Mouse (Mus musculus) heart, embryonic 12.5 days (tissue): ENCODE data around the gene Serf2. TPM values are rescaled to one million over a fixed set of nuclear protein-coding genes. Genes with fewer than 3 reads are reported as not detected.
A peak's percentile ranks its signal among the peaks of the same experiment; 100 is the strongest.
"Not testable (repeated sequence)": the region's sequence is repeated elsewhere in the genome, so short reads cannot be mapped to it uniquely, and the experiment has no call there.

Experiments used
- ATAC-seq: fragments of 200-750 bp; cut with Nextera tagmentation; 2 replicates; pipeline ENCODE4 v1.8.0; 2017; ENCODE audit warnings: moderate TSS enrichment, moderate library complexity; ENCODE audit not compliant: insufficient number of reproducible peaks, low FRiP score
- H3K27ac ChIP-seq: fragments of 300-500 bp; sonication (generic); 2 replicates; pipeline ENCODE4 v1.5.1; 2016; ENCODE audit warnings: mild to moderate bottlenecking, moderate library complexity; ENCODE audit not compliant: poor library complexity, severe bottlenecking
- H3K27me3 ChIP-seq: fragments of 300-500 bp; sonication (generic); replicated peaks from 2 replicates; pipeline ENCODE4 v1.6.1; 2016; ENCODE audit warnings: mild to moderate bottlenecking, moderate library complexity
- H3K36me3 ChIP-seq: fragments of 300-500 bp; sonication (generic); 2 replicates; pipeline ENCODE4 v1.6.1; 2016; ENCODE audit warnings: mild to moderate bottlenecking, moderate library complexity
- H3K4me1 ChIP-seq: fragments of 300-500 bp; sonication (generic); replicated peaks from 2 replicates; pipeline ENCODE4 v1.6.1; 2016; ENCODE audit warnings: mild to moderate bottlenecking
- H3K4me2 ChIP-seq: fragments of 300-500 bp; sonication (generic); 2 replicates; pipeline ENCODE4 v1.6.1; 2016; ENCODE audit warnings: mild to moderate bottlenecking, moderate library complexity
- H3K4me3 ChIP-seq: fragments of 300-500 bp; sonication (generic); 2 replicates; pipeline ENCODE4 v1.5.1; 2016; ENCODE audit warnings: mild to moderate bottlenecking
- H3K9ac ChIP-seq: fragments of 300-500 bp; sonication (generic); 2 replicates; pipeline ENCODE4 v1.6.1; 2016; ENCODE audit warnings: mild to moderate bottlenecking, moderate library complexity
- H3K9me3 ChIP-seq: fragments of 300-500 bp; sonication (generic); replicated peaks from 2 replicates; pipeline ENCODE4 v1.6.1; 2016; ENCODE audit warnings: mild to moderate bottlenecking, moderate library complexity
- WGBS: fragments of 180-500 bp; shearing (Covaris S2); methylation state at CpG from one replicate; pipeline ENCODE4 v1.1.7; 2016; 5-methylcytosine and 5-hydroxymethylcytosine counted together
- microRNA-seq: library from miRNA; unstranded; fragments of <30 nt; microRNA quantifications from one replicate; pipeline ENCODE4, GENCODE M21; 2017
- polyA plus RNA-seq: library from polyadenylated mRNA; unstranded; fragments of >200 nt; fragmentation: Nextera tagmentation; extraction: Ambion mirVana; gene quantifications from 2 replicates; pipeline ENCODE4 v1.2.1, GENCODE M21; 2016

Serf2 gene
- polyA plus RNA-seq, 1 experiment from 2014 or later: 610 TPM

DNA sequence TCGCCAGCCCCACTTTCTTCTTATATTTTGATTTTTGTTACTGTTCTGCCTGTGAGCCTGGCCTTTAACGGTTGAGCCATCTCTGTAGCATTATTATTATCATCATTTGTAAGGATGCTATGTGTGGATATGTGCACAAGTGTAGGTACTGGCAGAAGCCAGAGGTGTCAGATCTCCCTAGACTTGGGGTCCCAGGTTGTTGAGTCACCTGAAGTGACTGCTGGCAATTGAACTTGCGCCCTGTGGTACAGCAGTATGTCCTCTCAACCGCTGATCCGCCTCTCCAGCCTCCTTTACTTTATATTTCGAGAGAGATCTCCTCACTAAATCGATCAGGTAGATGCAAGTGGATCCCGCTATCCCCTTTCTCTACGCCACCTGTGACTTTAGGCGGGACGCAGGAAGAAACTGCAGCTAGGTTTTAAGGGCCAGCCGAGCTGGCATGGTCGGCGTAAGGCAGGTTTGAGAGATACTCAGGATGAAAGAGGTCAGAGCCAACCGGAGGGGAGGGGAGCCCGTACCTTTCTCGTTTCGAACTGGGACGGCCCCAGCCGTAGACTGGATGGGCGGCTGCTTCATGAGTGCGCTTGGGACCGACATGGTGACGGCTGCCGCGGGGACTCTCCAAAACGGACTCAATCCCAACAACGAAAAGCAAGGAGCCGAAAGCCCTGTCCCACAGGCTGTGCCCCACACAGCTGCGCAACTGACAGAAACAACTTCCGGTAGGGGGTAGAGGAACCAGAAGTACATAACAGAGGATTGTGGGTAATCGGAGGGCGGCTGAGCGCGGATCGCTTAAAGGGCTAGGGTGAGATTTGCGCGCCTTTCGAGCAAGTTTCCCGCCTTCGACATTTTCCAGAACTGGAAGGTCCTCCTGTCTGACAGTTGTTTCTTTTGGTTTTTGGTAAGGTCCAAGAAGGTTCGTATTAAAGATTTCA, 57.2 kb downstream of the Serf2 start, which contains the start of the genes Mfap1a and Wdr76:
Mfap1a (minus strand) TSS at position 724 of the 941 bp plus-strand sequence.
Wdr76 (plus strand) TSS at position 782 of the 941 bp plus-strand sequence.
- peak within 1 kb of the TSS; percentile 51; the same call in 1 of the 2 replicates for H3K27ac ChIP-seq
- H3K36me3 ChIP-seq, H3K9me3 ChIP-seq, H3K27me3 ChIP-seq: not testable (repeated sequence)
- H3K4me3 ChIP-seq: peak within 1 kb of the TSS; percentile 66
- peak; percentile 90 for ATAC-seq
- peaks cover 14% of the 10 kb centered on the region for H3K4me1 ChIP-seq
- WGBS: 3% methylated on average over 42 of the region's 42 CpGs
- peak within 1 kb of the TSS; percentile 83 for H3K4me2 ChIP-seq
- peak within 1 kb of the TSS; percentile 79 for H3K9ac ChIP-seq

- Histone ChIP-seq H3K4me1 (peaks cover 14% of the 10 kb centered on the region), H3K36me3 (peaks cover 13% of the 10 kb centered on the region), H3K4me3 (peak overlapping the region; percentile 66), H3K27ac (no peak overlapping the region), H3K9me3 (no peaks in the 10 kb centered on the region), H3K27me3 (no peaks in the 10 kb centered on the region), H3K9ac (peak overlapping the region; percentile 64), H3K4me2 (peak overlapping the region; percentile 75)
- no peak for ATAC-seq
- WGBS: 21% methylated on average over 12 of the region's 12 CpGs
These were observed 58.4 kb downstream of the Serf2 start for GRCm38 (mm10) chr2:121507173-121507950.

Small RNA genes lying within 50 kb of the gene (microRNA-seq; reads per million reads assigned to microRNA genes)
- not detected for gene Gm22953

Other genes starting within 250 kb of the Serf2 start
- 69.8 and 78.4 TPM in 2 replicates for gene Trp53bp1, start 177.8 kb upstream of the Serf2 start, polyA plus RNA-seq
- gene Map1a, start 159.6 kb upstream of the Serf2 start, polyA plus RNA-seq: 4.7 TPM in 2 replicates
- gene Ppip5k1, start 93.8 kb upstream of the Serf2 start, polyA plus RNA-seq: 11.2 and 11.6 TPM in 2 replicates
- 0.42 TPM in 1 of 2 replicates, not detected in the other for gene Ckmt1, start 91.5 kb upstream of the Serf2 start, polyA plus RNA-seq
- not detected in 2 replicates for gene Strc, start 62.0 kb upstream of the Serf2 start, polyA plus RNA-seq
- 643 and 651 TPM in 2 replicates for gene Pdia3, start 35.4 kb upstream of the Serf2 start, polyA plus RNA-seq
- 2.8 and 3.5 TPM in 2 replicates for gene Catsper2, start 35.4 kb upstream of the Serf2 start, polyA plus RNA-seq
- 1.0 and 1.4 TPM in 2 replicates for gene Ell3, start 4.9 kb upstream of the Serf2 start, polyA plus RNA-seq
- 97.4 and 120 TPM in 2 replicates for gene Hypk, start 4.1 kb downstream of the Serf2 start, polyA plus RNA-seq
- gene Serinc4, start 7.6 kb downstream of the Serf2 start, polyA plus RNA-seq: 0.12 and 0.13 TPM in 2 replicates
- 48.4 and 49.0 TPM in 2 replicates for gene Mfap1b, start 24.9 kb downstream of the Serf2 start, polyA plus RNA-seq
- gene Mfap1a, start 57.5 kb downstream of the Serf2 start, polyA plus RNA-seq: 16.9 and 18.6 TPM in 2 replicates
- gene Wdr76, start 57.5 kb downstream of the Serf2 start, polyA plus RNA-seq: 7.3 and 7.5 TPM in 2 replicates